Mouse (Mus musculus) left cerebral cortex, adult 9 months (tissue): ENCODE results near the gene Wnt8b.

Source experiments
- DNase-seq, 2 experiments: peaks; one replicate each; pipeline ENCODE4 v3.0.0; 2022; ENCODE audit warnings: low spot score in 2 of 2

The Wnt8b gene

DNA sequence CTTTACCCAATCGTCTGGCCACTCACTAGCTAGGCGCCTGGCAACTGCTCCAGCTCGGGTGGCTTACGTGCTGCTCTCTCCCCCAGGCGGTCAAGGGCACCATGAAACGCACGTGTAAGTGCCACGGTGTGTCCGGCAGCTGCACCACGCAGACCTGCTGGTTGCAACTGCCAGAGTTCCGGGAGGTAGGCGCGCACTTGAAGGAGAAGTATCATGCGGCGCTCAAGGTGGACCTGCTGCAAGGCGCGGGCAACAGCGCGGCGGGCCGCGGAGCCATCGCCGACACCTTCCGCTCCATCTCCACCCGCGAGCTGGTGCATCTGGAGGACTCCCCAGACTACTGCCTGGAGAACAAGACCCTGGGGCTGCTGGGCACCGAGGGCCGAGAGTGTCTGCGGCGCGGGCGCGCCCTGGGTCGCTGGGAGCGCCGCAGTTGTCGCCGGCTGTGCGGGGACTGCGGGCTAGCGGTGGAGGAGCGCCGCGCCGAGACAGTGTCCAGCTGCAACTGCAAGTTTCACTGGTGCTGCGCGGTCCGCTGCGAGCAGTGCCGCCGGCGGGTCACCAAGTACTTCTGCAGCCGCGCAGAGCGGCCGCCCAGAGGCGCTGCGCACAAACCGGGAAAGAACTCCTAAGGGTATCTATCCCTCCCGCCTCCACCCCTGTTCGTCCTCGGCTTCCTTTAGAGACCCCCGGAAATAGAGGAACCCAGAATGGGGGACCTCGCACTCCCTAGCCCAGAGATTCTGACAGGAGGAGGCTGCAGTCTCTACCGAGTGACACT is 18.4 kb downstream of the Wnt8b start:
- DNase-seq, result no peak

DNA sequence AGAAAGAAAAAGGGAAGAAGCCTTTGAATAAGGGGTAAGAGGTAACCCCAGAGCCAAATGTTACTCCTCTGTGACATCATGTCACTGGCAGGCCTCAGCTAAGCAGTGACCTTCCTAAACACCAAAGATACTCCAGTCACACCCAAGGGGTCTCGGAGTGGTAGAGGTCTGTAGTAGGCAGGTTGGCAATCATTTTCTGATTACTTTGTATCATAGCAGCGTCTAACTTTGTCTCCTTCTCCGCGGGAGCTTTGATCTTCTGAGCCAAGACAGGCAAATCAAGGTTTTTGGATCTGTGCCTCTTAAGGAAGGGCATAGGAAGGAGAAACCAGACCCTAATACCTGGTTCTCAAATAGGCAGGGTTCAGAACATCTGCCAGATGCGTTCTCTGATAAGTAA is 19.3 kb downstream of the Wnt8b start:
- no peak for DNase-seq

DNA sequence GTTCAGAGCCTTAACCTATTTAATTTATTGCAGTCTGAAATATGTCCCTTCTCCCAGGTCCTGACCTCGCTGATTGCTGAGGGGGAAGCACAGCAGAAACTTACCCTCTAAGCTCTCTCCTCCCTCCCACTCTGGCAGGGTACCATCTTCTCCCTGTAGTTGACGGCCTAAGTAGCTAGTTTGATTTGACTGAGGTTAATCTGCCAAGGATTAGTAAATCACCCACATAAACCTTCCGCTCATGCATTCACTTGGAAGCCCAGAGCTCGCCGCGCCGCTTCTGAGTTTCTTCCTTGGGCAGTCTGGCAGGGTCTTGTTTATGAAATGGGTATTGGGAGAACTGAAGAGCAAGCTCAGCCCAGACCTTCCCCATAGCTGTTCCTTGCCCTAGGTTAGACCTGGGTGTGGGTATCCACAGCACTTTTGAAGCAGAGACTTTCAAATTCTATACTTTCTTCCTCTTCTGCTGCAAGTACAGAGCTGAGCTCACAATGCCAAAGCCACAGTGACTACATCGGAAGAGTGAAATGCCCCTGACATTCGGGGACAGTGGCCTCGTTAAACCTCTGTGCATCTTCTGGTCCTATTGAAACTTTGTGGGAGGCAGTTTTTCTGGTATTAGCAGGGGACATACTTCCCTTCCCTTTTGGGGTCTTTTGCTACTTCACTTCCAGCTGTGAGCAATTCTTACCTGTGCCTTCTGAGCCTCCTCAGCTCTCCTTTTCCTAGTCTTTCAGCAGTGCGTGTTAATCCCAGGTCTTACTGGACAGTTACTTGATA is 20.0 kb downstream of the Wnt8b start:
- no peak for DNase-seq

DNA sequence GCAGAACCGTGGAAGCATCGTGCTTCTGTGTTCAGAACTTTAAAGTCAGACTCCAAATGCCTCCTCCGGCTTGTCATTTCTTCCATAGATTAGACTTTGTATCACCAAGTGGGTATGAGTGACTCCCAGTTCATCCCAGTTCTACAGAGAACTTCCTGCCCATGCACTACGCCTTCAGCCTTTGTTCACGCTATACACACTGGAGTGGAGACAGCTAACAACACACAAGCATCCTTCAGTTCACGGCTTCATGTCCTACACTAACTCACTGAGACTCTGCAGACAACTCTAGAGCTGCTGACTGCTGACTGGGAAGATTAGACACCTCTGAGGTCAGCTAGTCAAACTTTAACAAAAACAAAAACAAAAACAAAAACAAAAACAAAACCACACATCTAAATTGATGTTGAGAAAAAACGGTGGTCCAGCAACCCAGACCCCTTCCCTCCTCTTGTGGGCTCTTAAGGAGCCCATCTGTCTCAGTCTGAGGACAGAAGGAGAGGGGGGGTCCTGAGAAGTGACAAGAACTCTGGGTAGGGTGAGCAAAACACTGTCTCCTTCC is 20.7 kb downstream of the Wnt8b start:
- DNase-seq, result no peak

DNA sequence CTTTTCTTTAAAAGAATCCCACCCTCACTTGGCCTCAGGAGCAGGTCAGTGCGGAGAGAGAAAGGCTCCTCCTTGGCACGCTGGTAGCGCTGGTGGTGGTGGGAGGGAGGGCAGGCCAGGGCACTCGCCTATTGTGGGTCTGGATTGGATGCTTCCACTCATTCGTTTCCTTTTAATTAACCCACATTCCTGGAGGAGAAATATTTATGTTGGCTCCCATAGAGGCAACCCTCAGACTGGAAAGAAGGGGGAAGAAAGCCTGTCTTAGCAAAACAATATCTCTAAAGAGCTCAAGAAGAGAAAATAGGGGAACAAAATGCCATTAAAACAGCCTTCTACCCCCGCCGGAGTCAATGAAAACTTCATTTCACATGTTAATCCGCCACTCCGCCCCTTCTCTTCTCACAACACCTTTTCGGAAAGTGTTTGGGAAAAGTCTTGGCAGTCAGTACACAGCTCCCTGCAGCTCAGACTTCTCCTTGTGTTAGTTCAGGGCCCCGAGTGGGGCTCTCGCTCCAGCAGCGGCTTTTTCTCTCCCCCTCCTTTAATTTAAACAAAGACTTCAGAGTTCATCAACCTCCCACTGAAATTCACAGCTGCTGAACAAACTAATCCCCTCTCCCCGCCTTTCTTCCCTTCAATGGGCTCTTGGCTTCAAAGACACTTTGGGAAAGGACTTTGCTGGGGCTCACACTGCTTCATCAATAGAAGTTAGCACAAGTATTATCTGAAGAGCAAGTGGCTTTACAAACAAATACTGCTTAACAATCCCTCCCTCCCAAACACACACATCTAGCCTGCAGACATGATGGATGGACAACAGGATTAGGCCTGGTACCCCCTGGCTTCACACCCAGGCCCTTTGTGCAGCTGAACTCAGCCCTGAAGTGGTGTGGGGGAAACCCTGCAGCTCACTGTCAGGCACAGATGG is 21.5 kb downstream of the Wnt8b start:
- DNase-seq, result no peak

DNA sequence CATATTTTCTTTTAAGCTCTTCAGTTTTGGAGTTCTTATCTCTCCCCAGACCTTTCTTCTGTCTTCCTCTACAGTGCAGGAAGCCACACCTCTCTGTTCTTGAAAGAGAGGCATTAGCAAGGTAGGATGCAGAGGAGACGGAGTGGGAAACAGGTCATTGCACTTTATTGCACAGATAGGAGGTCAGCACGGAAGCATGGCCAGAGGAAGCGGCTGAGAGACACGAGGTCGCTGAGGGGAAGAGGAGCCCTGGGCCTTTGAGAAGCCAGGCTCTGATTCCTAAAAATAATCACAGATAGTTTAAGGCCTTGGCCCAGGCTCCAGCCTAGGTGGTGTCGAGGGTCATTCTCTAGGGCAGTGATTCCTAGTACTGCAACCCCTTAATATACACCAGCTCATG is 22.5 kb downstream of the Wnt8b start:
- no peak for DNase-seq

DNA sequence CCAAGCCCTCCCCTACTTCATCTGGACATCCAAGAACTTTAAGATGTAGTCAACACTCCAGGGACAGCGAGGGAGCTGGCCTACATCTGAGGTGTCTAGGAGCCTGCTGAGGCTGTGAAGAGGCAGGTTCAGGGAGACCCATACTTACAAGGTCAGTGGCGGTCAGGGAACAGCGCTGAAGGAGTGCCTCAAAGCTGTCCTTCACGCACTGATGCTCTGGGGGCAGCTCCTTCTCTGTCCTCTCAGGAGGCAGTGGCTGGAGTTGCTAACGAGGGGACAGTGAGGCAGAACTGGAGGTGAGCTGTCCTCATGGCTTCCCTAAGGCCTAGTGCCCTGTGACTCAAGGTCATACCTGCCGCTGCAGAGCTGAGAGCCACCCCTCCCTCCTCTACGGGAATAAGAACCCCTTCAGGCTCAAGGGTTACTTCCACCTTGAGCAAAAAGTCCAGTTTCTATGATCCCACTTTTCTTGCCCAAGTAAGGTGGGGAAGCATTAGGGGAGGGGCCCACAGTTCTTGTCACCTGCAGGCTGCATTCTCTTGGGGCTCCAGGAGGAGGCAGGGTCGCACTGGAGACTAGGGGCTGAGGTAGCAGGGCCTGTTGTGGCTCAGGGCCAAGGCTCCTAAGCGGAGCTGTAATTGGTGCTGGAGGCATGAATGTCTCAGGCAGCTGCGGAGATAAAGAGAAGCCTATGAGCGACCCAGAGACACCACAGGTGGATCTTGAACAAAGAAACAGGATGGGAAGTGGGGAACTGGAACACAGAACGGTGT is 24.9 kb downstream of the Wnt8b start:
- no peak for DNase-seq

DNA sequence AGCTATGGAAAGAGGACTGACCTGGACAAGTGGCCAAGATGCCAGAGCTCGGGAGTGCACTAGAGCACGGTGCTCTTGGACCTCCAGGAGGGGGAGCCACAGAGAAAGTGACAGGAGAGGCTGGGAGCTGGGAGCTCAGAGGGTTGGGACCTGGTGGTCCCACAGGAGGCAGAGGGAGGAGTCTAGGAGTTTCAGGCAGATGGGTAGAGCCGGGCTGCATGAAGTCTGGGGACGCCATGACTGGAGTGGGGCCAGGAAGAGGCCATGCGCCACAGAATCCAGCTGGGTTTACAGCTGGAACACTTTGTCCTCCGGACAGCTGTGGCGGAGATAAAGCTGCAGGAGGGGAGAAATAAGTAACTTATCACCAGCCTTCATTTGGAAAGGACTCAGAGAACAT is 25.9 kb downstream of the Wnt8b start:
- no peak for DNase-seq

DNA sequence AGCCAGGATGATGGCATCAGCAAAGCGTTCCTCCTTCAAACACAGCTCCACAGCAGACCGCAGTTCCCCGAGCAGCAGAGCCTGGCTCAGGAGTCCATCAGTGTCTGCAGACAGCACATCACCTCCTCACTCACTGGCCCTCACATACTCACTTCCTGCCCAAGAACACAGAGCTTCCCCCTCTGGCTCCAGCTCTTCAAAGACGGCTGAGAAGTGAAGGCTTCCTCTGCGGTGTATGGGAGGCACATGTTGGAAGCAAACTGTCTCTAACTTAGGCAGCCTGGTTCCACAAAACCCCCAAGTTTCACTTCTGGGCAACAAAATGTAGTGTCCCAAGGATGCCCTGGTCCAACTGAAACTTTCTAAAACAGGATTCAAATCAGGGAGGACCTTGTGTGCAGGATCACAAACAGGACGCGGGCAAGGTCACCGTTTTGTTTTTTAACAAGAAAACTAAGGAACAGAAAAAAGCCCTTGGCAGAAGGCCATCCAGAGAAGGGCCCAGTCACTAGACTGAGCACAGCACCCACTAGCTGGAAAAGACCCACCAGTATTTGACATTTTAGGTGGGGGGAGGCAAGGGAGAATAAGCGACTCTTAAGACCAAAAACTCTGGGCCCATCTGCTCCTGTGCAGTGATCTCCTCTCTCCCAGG is 32.4 kb downstream of the Wnt8b start:
- no peak for DNase-seq

DNA sequence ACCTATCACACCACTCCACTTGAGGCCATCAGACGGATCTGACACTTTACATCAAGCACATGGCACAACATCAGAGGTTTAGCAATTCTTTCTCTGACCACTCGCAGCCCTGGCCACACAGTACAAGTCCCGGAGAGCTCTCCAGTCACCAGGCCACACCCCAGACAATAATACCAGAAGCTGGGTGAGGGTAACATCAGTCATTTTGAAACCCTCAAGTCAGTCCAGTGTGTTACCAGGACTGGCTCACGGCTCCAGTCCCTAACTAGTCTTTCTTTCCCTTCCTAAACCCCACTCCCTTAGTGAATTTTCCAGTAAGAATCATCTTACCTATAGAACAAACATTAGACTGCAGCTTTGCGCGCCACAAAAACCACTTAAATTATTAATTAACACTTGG is 36.7 kb downstream of the Wnt8b start:
- DNase-seq, result no peak

DNA sequence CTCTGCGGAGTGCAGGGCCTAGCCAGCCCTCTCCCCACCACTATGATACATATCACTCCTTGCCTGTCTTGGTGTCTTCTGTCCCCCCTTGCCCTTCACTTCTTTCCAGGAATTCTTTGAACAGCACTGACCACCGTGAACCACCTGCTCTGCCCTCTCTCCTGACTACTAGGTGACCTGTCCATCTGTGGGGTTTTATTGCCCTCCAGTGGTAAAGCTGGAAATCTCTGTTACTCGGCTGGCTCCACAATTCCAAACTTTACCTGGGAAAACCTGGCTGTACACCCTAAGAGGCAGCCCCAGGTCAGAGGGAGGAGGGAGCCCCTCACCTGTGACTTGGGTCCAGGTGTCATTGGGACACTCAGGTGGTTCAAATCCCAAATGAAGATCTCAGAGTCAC is 42.1 kb downstream of the Wnt8b start:
- DNase-seq, result no peak

DNA sequence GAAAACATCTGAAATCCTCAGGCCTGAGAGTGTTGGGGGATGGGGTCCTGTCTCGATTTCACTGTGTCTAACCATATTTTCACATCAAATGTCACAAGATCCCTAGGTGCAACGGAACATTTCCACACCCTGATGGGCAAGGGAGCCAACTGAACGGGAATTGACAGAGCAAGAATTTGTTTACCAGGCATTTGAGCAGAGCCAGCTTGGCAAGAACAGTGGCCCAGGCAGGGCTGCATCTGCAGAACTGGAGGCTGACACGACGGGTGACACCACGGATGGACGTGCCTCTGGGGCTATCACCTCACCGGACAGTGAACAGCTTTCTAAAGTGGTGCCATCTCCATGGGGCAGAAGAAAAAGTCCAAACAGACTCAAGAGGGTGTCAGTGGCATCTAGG is 44.1 kb downstream of the Wnt8b start:
- no peak for DNase-seq

DNA sequence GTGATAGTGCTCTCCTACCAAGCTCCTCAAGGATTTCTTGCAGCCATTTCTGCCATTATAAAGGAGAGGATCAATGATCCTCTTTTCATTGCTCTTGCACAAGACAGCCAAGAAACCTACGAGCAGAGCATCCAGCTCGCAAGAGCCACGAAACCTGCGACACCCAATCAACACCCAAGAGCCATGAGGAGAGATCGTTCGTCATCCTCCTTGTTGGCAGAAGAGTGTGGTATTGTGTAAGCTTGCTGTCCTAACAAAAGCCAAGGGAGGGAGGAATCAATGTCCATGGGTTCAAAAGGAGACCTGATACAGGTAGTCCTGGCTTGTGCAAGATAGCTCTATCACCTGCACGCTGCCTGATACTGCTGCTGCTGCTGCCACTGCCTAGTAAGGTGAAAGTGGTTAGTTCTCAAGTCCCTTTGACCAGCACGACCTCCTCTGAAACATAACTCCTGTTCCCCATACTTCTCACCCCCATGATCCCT is 49.5 kb downstream of the Wnt8b start:
- no peak for DNase-seq

DNA sequence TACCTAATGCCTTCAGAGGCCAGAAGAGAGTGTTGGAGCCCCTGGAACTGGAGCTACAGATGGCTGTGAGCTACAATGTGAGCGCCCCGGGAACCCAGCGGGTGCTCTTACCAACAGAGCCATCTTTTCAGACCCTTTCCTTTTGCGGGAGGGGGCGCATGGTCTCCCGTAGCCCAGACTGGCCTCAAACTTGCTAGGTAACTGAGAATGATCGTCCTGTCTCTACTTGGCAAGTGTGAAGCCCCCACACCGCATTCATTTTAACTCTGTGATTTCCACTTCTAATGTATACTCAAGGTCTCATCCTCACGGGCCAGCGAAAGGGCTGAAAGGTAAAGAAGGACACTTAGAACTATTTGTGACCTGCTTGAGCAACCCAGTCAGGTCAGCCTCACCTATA is 51.1 kb downstream of the Wnt8b start:
- DNase-seq, result no peak

DNA sequence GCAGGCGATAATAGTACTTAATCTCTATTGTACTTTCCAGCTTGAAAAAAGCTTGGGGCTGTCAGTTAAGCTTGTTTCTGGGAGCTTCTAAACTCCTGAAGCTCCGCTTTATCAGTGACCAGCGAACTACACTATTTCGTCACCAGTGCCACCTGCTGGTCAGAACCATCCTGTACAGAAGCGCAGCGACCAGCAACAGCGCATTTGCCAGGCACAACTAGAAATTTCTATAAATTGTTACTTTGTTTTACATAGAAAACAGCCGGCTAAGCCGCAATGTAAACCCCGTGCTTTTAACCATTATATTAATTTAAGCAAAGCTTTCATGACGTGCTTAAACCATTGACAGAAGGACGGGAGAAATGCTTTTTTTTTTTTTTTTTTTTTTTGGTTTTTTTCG is 51.5 kb downstream of the Wnt8b start:
- DNase-seq, result peak in 1 of 2 experiments; percentile 72

DNA sequence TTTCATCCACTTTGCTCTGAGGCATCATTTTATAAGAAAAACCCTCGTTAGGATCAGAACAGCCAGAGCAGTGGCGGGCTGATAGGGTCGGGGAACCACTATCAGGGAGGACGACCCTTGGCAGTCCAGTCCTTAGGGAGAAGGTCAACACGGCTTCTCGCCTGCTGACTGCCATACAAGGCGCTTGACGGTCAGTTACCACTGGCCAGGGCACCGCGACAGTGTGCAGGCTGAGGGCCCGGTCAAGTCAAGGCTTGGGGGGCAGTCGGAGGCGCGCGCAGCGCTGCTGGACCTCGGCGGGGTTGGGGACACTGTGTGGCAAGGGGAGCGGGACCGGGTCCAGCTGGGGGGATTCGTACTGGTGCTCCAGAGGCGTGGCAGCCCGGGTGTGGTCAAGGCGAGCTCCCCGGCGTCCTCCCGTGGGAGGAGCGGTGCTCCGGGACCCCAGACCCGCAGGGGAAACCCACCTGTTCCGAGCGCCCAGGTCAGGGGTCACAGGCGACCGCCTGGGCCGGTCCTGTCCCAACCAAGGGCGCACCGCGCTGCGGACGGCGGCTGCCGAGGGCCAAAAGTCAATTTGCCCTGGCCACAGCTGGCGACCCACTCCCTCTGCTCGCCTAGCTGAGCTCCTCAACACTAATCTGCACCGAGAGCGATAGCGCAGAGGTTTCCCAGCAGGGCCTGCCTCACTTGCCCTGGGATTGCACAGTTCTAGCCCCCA is 52.2 kb downstream of the Wnt8b start, which contains the start of gene Sec31b:
TSS of gene Sec31b (minus strand) at position 544 of the 721 bp plus-strand sequence.
- no peak for DNase-seq

DNA sequence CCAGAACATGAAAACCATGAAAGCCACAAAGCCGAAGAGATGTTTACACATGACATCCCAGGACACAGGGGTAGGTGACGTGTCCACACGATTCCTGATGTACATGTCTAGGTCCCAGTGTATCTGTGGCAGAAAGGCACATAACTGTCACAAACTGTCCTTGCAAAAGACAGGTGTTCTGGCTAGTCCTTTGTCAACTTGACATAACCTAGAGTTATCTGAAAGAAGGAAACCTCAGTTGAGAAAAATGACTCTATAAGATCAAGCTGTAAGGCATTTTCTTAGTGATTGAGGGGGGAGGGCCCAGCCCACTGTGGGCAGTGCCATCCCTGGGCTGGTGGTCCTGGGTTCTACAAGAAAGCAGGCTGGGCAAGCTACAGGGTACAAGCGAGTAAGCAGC is 59.5 kb downstream of the Wnt8b start, which contains the start of gene Gm20538:
TSS of gene Gm20538 (minus strand) at position 101 of the 400 bp plus-strand sequence.
- DNase-seq, result no peak

DNA sequence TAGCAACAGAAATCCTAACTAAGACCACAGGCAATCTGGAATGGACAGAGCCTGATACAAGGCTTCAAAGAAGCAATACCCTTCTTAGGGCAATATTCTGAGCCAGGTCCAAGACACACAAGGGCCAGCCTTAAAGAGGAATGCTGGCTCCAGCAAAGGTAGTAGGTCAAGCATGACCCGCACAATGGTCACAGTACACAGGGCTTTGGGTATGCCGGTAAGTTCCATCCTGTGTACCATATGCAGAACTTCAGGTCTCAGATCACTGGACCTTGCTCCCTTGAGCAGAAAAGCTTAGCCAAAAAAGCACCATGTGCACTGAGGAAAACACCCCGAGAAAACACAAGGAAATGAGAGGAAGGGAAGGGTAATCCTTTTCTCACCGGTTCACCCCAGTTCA is 60.0 kb downstream of the Wnt8b start:
- no peak for DNase-seq

DNA sequence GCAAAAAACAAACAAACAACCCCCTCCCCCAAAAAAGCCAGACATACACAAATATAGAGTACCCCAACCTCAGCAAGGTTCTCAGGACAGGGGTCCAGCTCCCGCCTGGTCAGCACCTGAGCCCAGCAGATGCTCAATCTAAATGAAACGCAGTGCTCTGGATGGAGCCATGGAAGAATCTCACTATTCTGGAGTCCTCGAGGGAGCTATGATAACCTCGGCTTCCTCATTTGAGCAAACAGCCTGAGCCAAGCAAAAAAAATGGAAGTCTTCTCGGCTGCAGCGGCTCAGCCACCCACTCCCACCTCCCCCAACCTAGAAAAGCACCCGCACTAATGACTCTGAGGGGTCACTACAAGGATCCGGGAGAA is 61.2 kb downstream of the Wnt8b start:
- no peak for DNase-seq
